Mouse (Mus musculus) midbrain, embryonic 15.5 days (tissue): ENCODE data around the gene St8sia1. TPM values are rescaled to one million over a fixed set of nuclear protein-coding genes. Genes with fewer than 3 reads are reported as not detected.

Experiments used
- ATAC-seq: fragments of 200-750 bp; cut with Nextera tagmentation; replicated peaks from 2 replicates; pipeline ENCODE4 v1.8.0; 2017; ENCODE audit warnings: moderate TSS enrichment
- H3K27ac ChIP-seq: fragments of 300-500 bp; sonication (generic); 2 replicates; pipeline ENCODE4 v1.5.1; 2015; ENCODE audit warnings: mild to moderate bottlenecking, inconsistent platforms
- H3K27me3 ChIP-seq: fragments of 300-500 bp; sonication (generic); replicated peaks from 2 replicates; pipeline ENCODE4 v1.6.1; 2015; ENCODE audit warnings: inconsistent platforms
- H3K36me3 ChIP-seq: fragments of 300-500 bp; sonication (generic); replicated peaks from 2 replicates; pipeline ENCODE4 v1.6.1; 2015; ENCODE audit warnings: inconsistent platforms
- H3K4me1 ChIP-seq: fragments of 300-500 bp; sonication (generic); 2 replicates; pipeline ENCODE4 v1.6.1; 2015; ENCODE audit warnings: inconsistent platforms
- H3K4me2 ChIP-seq: fragments of 300-500 bp; sonication (generic); 2 replicates; pipeline ENCODE4 v1.6.1; 2015; ENCODE audit warnings: inconsistent platforms, mild to moderate bottlenecking, moderate library complexity
- H3K4me3 ChIP-seq: fragments of 300-500 bp; sonication (generic); 2 replicates; pipeline ENCODE4 v1.5.1; 2015; ENCODE audit warnings: mild to moderate bottlenecking, inconsistent platforms
- H3K9ac ChIP-seq: fragments of 300-500 bp; sonication (generic); 2 replicates; pipeline ENCODE4 v1.6.1; 2015; ENCODE audit warnings: mild to moderate bottlenecking, inconsistent platforms
- H3K9me3 ChIP-seq: fragments of 300-500 bp; sonication (generic); 2 replicates; pipeline ENCODE4 v1.6.1; 2016; ENCODE audit warnings: inconsistent platforms
- WGBS: fragments of 180-500 bp; shearing (Covaris S2); methylation state at CpG from one replicate; pipeline ENCODE4 v1.1.7; 2015; ENCODE audit warnings: mixed read lengths; 5-methylcytosine and 5-hydroxymethylcytosine counted together
- polyA plus RNA-seq: library from polyadenylated mRNA; unstranded; fragments of >200 nt; fragmentation: Nextera tagmentation; extraction: Ambion mirVana; gene quantifications from 2 replicates; pipeline ENCODE4 v1.2.1, GENCODE M21; 2015

The St8sia1 gene
- polyA plus RNA-seq, 1 experiment from 2014 or later: 8.8 TPM

GRCm38 (mm10) chr6:142865199-142865598 lies 99.1 kb downstream of the St8sia1 start:
- H3K4me3 ChIP-seq: no peak overlapping the region
- peaks cover 13% of the 10 kb centered on the region for H3K4me1 ChIP-seq
- no peaks in the 10 kb centered on the region for H3K9me3 ChIP-seq
- H3K27me3 ChIP-seq: no peaks in the 10 kb centered on the region
- H3K27ac ChIP-seq: no peak overlapping the region
- no peak overlapping the region for H3K4me2 ChIP-seq
- 90% methylated on average over 6 of the region's 6 CpGs for WGBS
- no peak for ATAC-seq
- no peak overlapping the region for H3K9ac ChIP-seq
- 0 out of 2 replicates have a peak, but pooled peaks cover 5% of the 10 kb centered on the region for H3K36me3 ChIP-seq

GRCm38 (mm10) chr6:142863881-142864280 lies 100.4 kb downstream of the St8sia1 start:
- WGBS: 96% methylated on average over 4 of the region's 4 CpGs
- no peak for ATAC-seq

GRCm38 (mm10) chr6:142862265-142862664 lies 102.0 kb downstream of the St8sia1 start:
- Histone ChIP-seq H3K9me3 (no peaks in the 10 kb centered on the region), H3K27ac (no peak overlapping the region), H3K27me3 (no peaks in the 10 kb centered on the region), H3K4me1 (peaks cover 12% of the 10 kb centered on the region), H3K4me3 (no peak overlapping the region), H3K36me3 (0 out of 2 replicates have a peak, but pooled peaks cover 5% of the 10 kb centered on the region), H3K4me2 (no peak overlapping the region), H3K9ac (no peak overlapping the region)
- ATAC-seq: no peak
- 95% methylated on average over 3 of the region's 3 CpGs for WGBS

More at GRCm38 (mm10) chr6:142863881-142864280, 100.4 kb downstream of the St8sia1 start:
- Histone ChIP-seq H3K36me3 (0 out of 2 replicates have a peak, but pooled peaks cover 5% of the 10 kb centered on the region), H3K27me3 (no peaks in the 10 kb centered on the region), H3K9me3 (no peaks in the 10 kb centered on the region), H3K4me2 (no peak overlapping the region), H3K4me3 (no peak overlapping the region), H3K27ac (no peak overlapping the region), H3K9ac (no peak overlapping the region), H3K4me1 (peaks cover 13% of the 10 kb centered on the region)

GRCm38 (mm10) chr6:142860396-142860795 lies 103.9 kb downstream of the St8sia1 start:
- Histone ChIP-seq H3K36me3 (0 out of 2 replicates have a peak, but pooled peaks cover 5% of the 10 kb centered on the region), H3K9me3 (no peaks in the 10 kb centered on the region), H3K27ac (no peak overlapping the region), H3K4me2 (no peak overlapping the region), H3K4me3 (no peak overlapping the region), H3K9ac (no peak overlapping the region), H3K27me3 (no peaks in the 10 kb centered on the region), H3K4me1 (peaks cover 11% of the 10 kb centered on the region; the same call in 1 of the 2 replicates)
- WGBS: 100% methylated on average over 1 of the region's 1 CpGs
- no peak for ATAC-seq

GRCm38 (mm10) chr6:142859946-142860345 lies 104.3 kb downstream of the St8sia1 start:
- WGBS: 92% methylated on average over 4 of the region's 4 CpGs
- H3K4me2 ChIP-seq: no peak overlapping the region
- no peak for ATAC-seq

GRCm38 (mm10) chr6:142858937-142859336 lies 105.3 kb downstream of the St8sia1 start:
- 0 out of 2 replicates have a peak, but pooled peaks cover 3% of the 10 kb centered on the region for H3K36me3 ChIP-seq
- H3K9ac ChIP-seq: no peak overlapping the region
- 95% methylated on average over 2 of the region's 2 CpGs for WGBS
- no peak overlapping the region for H3K4me2 ChIP-seq
- H3K9me3 ChIP-seq: no peaks in the 10 kb centered on the region
- H3K4me3 ChIP-seq: no peak overlapping the region
- no peak overlapping the region for H3K27ac ChIP-seq
- no peaks in the 10 kb centered on the region for H3K27me3 ChIP-seq
- H3K4me1 ChIP-seq: peaks cover 11% of the 10 kb centered on the region; the same call in 1 of the 2 replicates
- ATAC-seq: no peak

More at GRCm38 (mm10) chr6:142859946-142860345, 104.3 kb downstream of the St8sia1 start:
- no peak overlapping the region for H3K4me3 ChIP-seq
- peaks cover 11% of the 10 kb centered on the region; the same call in 1 of the 2 replicates for H3K4me1 ChIP-seq
- H3K27me3 ChIP-seq: no peaks in the 10 kb centered on the region
- H3K27ac ChIP-seq: no peak overlapping the region
- 0 out of 2 replicates have a peak, but pooled peaks cover 3% of the 10 kb centered on the region for H3K36me3 ChIP-seq
- no peaks in the 10 kb centered on the region for H3K9me3 ChIP-seq
- H3K9ac ChIP-seq: no peak overlapping the region

- WGBS: 50% methylated on average over 3 of the region's 3 CpGs
- Histone ChIP-seq H3K9me3 (no peaks in the 10 kb centered on the region), H3K4me2 (no peak overlapping the region), H3K4me3 (no peak overlapping the region), H3K27ac (0 out of 2 replicates have a peak overlapping the region, but pooled peaks have one; percentile 42), H3K4me1 (peaks cover 11% of the 10 kb centered on the region; the same call in 1 of the 2 replicates), H3K9ac (no peak overlapping the region), H3K36me3 (no peaks in the 10 kb centered on the region), H3K27me3 (no peaks in the 10 kb centered on the region)
- ATAC-seq: peak; percentile 70
Observed at GRCm38 (mm10) chr6:142856258-142856874, 107.9 kb downstream of the St8sia1 start.

GRCm38 (mm10) chr6:142855761-142856160 lies 108.5 kb downstream of the St8sia1 start:
- Histone ChIP-seq H3K4me1 (peaks cover 11% of the 10 kb centered on the region; the same call in 1 of the 2 replicates), H3K9me3 (no peaks in the 10 kb centered on the region), H3K4me3 (no peak overlapping the region), H3K9ac (no peak overlapping the region), H3K27ac (no peak overlapping the region), H3K4me2 (no peak overlapping the region), H3K27me3 (no peaks in the 10 kb centered on the region), H3K36me3 (no peaks in the 10 kb centered on the region)
- ATAC-seq: peak; percentile 25; the same call in 1 of the 2 replicates
- 79% methylated on average over 5 of the region's 5 CpGs for WGBS

- H3K9ac ChIP-seq: no peak overlapping the region
- no peak overlapping the region for H3K4me3 ChIP-seq
- no peaks in the 10 kb centered on the region for H3K36me3 ChIP-seq
- peaks cover 8% of the 10 kb centered on the region; the same call in 1 of the 2 replicates for H3K4me1 ChIP-seq
- no peak overlapping the region for H3K27ac ChIP-seq
- no peak for ATAC-seq
- no peaks in the 10 kb centered on the region for H3K27me3 ChIP-seq
- WGBS: 76% methylated on average over 6 of the region's 6 CpGs
- no peak overlapping the region for H3K4me2 ChIP-seq
- no peaks in the 10 kb centered on the region for H3K9me3 ChIP-seq
Observed at GRCm38 (mm10) chr6:142852419-142853377, 111.6 kb downstream of the St8sia1 start.

GRCm38 (mm10) chr6:142850436-142850835 lies 113.8 kb downstream of the St8sia1 start:
- H3K4me1 ChIP-seq: no peaks in the 10 kb centered on the region
- H3K4me3 ChIP-seq: no peak overlapping the region
- WGBS: 70% methylated on average over 8 of the region's 8 CpGs
- H3K27ac ChIP-seq: no peak overlapping the region
- ATAC-seq: no peak
- no peaks in the 10 kb centered on the region for H3K27me3 ChIP-seq
- no peaks in the 10 kb centered on the region for H3K36me3 ChIP-seq
- no peak overlapping the region for H3K9ac ChIP-seq
- no peak overlapping the region for H3K4me2 ChIP-seq
- H3K9me3 ChIP-seq: no peaks in the 10 kb centered on the region

- no peak overlapping the region for H3K9ac ChIP-seq
- H3K27me3 ChIP-seq: no peaks in the 10 kb centered on the region
- no peak overlapping the region for H3K27ac ChIP-seq
- no peaks in the 10 kb centered on the region for H3K9me3 ChIP-seq
- H3K4me2 ChIP-seq: no peak overlapping the region
- no peaks in the 10 kb centered on the region for H3K4me1 ChIP-seq
- H3K36me3 ChIP-seq: no peaks in the 10 kb centered on the region
- H3K4me3 ChIP-seq: no peak overlapping the region
- WGBS: 70% methylated on average over 5 of the region's 5 CpGs
- ATAC-seq: no peak
Observed at GRCm38 (mm10) chr6:142849326-142849725, 114.9 kb downstream of the St8sia1 start.
